8 mouse cellular contexts compared by ENCODE assay signal in the genomic region with DNA sequence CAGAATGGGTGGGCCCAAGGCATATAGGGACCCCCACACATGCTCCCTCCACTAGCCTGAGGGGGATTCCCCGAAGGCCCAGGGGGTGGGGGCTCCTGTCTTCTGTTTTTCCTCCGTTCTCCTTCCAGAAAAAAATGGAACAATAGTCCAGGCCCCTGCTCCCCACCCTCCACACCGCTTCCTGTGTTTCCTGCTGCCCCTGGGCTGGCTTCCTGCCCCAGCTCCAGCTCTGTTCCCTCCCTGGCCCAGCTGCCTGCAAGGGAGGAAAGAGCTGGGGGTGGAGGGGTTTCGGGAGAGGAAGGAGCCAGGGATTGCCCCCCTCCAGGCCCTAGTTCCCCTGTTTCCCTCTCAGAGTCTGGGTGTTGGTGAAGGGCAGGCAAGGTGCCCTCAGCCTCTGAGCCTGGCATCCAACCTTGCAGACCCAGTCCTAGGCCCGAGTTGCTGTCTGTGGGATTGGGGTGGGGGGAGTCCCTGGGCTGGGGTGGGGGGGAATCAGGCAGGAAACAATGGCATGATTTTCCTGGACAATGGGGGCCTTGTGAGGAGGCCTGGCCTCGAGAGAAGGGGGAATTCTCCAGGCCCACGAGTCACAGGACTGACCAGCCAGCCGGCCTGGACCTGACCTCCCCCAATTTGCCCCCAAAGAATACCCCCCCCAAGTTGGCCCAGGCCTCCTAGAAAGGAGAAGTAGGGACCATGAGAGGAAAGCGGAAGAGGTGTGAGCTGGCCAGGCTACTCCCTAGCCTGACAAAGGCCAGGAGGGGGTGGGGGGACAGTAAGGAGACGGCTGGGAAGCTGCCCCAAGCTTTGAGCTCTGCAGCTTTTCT. TPM values are rescaled to one million over a fixed set of nuclear protein-coding genes. Genes with fewer than 3 reads are reported as not detected.
DNase-seq lines count a peak whose midpoint lies in the region; ATAC-seq lines count a peak whose summit lies in the region.

No protein-coding gene starts in this region.

- H3K27me3 ChIP-seq in embryonic facial prominence, embryonic 11.5 days (ENCODE audit: control insufficient read depth, insufficient read depth, low read length): no peaks in the 10 kb centered on the region

- H3K4me1 ChIP-seq in embryonic facial prominence, embryonic 11.5 days (ENCODE audit: control insufficient read depth, insufficient read depth, low read length): peaks cover 14% of the 10 kb centered on the region

- 0 out of 2 replicates have a peak overlapping the region, but pooled peaks have one; percentile 28 for H3K27ac ChIP-seq in embryonic facial prominence, embryonic 11.5 days (replicated peaks; ENCODE audit: low read depth, low read length)

- peaks cover 13% of the 10 kb centered on the region for H3K36me3 ChIP-seq in embryonic facial prominence, embryonic 11.5 days (replicated peaks; ENCODE audit: control insufficient read depth, insufficient read depth, low read depth, low read length)

- H3K4me2 ChIP-seq in embryonic facial prominence, embryonic 11.5 days (ENCODE audit: low read depth, low read length): peak overlapping the region; percentile 71

- H3K9ac ChIP-seq in embryonic facial prominence, embryonic 11.5 days (replicated peaks; ENCODE audit: low read length): peak overlapping the region; percentile 47

- WGBS in embryonic facial prominence, embryonic 11.5 days: 42% methylated on average over 10 of the region's 10 CpGs

- H3K9me3 ChIP-seq in embryonic facial prominence, embryonic 11.5 days (replicated peaks; ENCODE audit: control insufficient read depth, low read length): no peaks in the 10 kb centered on the region

- intact Hi-C loops in heart, postnatal 10 days (cut with DNase I): loop anchor here (1.0 to 5.0 kb wide), 4 partner anchors 29 to 160 kb away; partner anchors contain the start of genes Scyl1 and Sipa1

- DNase-seq in MEL-GATA-1-ER (ENCODE audit: extremely low read depth, low read depth): peak; percentile 51
- no peak for DNase-seq in embryonic facial prominence, embryonic 11.5 days (ENCODE audit: low spot score)
- peak; percentile 79 to 80 for DNase-seq in heart, postnatal 10 days
- peak; percentile 77 to 79 for DNase-seq in kidney, postnatal 36 days
- no peak for DNase-seq in right cerebral cortex, postnatal 4 days

- no peak for ATAC-seq in embryonic facial prominence, embryonic 11.5 days (replicated peaks; ENCODE audit: insufficient number of reproducible peaks, low FRiP score, low TSS enrichment, low read depth)
- ATAC-seq in megakaryocyte, adult 5-6 weeks (ENCODE audit: poor library complexity, severe bottlenecking): peak; percentile 23
- no peak for ATAC-seq in inflammation-experienced regulatory T-cells, adult 6 months
- ATAC-seq in megakaryocyte progenitor cell, adult 5-6 weeks (replicated peaks; ENCODE audit: poor library complexity): no peak

- peak overlapping the region; percentile 71 for H3K4me3 ChIP-seq in embryonic facial prominence, embryonic 11.5 days (ENCODE audit: low read depth, low read length)

RNA-seq across cellular contexts. Expression of gene Pcnx3, which starts 3.6 kb away (rescaled TPM):
- polyA plus RNA-seq in embryonic facial prominence, embryonic 11.5 days (2014; fragmentation: Nextera tagmentation; extraction: Ambion mirVana): 17.5 and 22.0 TPM in 2 replicates
- 10 to 100 TPM; 34.7 to 37.9 TPM for total RNA-seq in heart, postnatal 10 days (2021)
- total RNA-seq in megakaryocyte, adult 5-6 weeks (2015): 25.9 and 33.1 TPM in 2 replicates
- total RNA-seq in megakaryocyte, adult 5-6 weeks (2017): 19.3 and 19.6 TPM in 2 replicates
- polyA plus RNA-seq in inflammation-experienced regulatory T-cells, adult 6 months (2017; shearing (Covaris generic)): 10 to 100 TPM; 14.8 to 26.0 (median 21.1) TPM
- total RNA-seq in megakaryocyte progenitor cell, adult 5-6 weeks (2015): 21.6 and 24.5 TPM in 2 replicates
- 15.6 and 15.7 TPM in 2 replicates for total RNA-seq in megakaryocyte progenitor cell, adult 5-6 weeks (2017)

RNA-seq across cellular contexts. Expression of gene Map3k11, which starts 3.8 kb away (rescaled TPM):
- 13.1 and 14.6 TPM in 2 replicates for polyA plus RNA-seq in embryonic facial prominence, embryonic 11.5 days (2014; fragmentation: Nextera tagmentation; extraction: Ambion mirVana)
- 10 to 100 TPM; 41.3 to 47.8 TPM for total RNA-seq in heart, postnatal 10 days (2021)
- 30.3 and 35.3 TPM in 2 replicates for total RNA-seq in megakaryocyte, adult 5-6 weeks (2015)
- 39.8 and 50.8 TPM in 2 replicates for total RNA-seq in megakaryocyte, adult 5-6 weeks (2017)
- polyA plus RNA-seq in inflammation-experienced regulatory T-cells, adult 6 months (2017; shearing (Covaris generic)): 1 to 10 TPM; 6.6 to 8.7 (median 7.8) TPM
- 13.0 and 16.1 TPM in 2 replicates for total RNA-seq in megakaryocyte progenitor cell, adult 5-6 weeks (2015)
- total RNA-seq in megakaryocyte progenitor cell, adult 5-6 weeks (2017): 19.2 and 22.9 TPM in 2 replicates

RNA-seq across cellular contexts. Expression of gene Kcnk7, which starts 11.9 kb away (rescaled TPM):
- not detected in 2 replicates for polyA plus RNA-seq in embryonic facial prominence, embryonic 11.5 days (2014; fragmentation: Nextera tagmentation; extraction: Ambion mirVana)
- not detected for total RNA-seq in heart, postnatal 10 days (2021)
- total RNA-seq in megakaryocyte, adult 5-6 weeks (2015): not detected in 2 replicates
- not detected in 2 replicates for total RNA-seq in megakaryocyte, adult 5-6 weeks (2017)
- 1 to 10 TPM; 1.5 to 5.7 (median 2.6) TPM for polyA plus RNA-seq in inflammation-experienced regulatory T-cells, adult 6 months (2017; shearing (Covaris generic))
- total RNA-seq in megakaryocyte progenitor cell, adult 5-6 weeks (2015): not detected in 2 replicates
- total RNA-seq in megakaryocyte progenitor cell, adult 5-6 weeks (2017): 0.14 TPM in 1 of 2 replicates, not detected in the other

RNA-seq across cellular contexts. Expression of gene Sipa1, which starts 28.8 kb away (rescaled TPM):
- 12.4 and 13.2 TPM in 2 replicates for polyA plus RNA-seq in embryonic facial prominence, embryonic 11.5 days (2014; fragmentation: Nextera tagmentation; extraction: Ambion mirVana)
- 10 to 100 TPM; 44.2 to 49.6 TPM for total RNA-seq in heart, postnatal 10 days (2021)
- 50.8 and 65.8 TPM in 2 replicates for total RNA-seq in megakaryocyte, adult 5-6 weeks (2015)
- 50.1 and 78.7 TPM in 2 replicates for total RNA-seq in megakaryocyte, adult 5-6 weeks (2017)
- 10 to 100 TPM; 23.3 to 28.7 (median 25.0) TPM for polyA plus RNA-seq in inflammation-experienced regulatory T-cells, adult 6 months (2017; shearing (Covaris generic))
- total RNA-seq in megakaryocyte progenitor cell, adult 5-6 weeks (2015): 16.4 and 24.2 TPM in 2 replicates
- total RNA-seq in megakaryocyte progenitor cell, adult 5-6 weeks (2017): 19.2 and 24.0 TPM in 2 replicates

RNA-seq across cellular contexts. Expression of gene Ehbp1l1, which starts 33.8 kb away (rescaled TPM):
- 4.5 and 5.5 TPM in 2 replicates for polyA plus RNA-seq in embryonic facial prominence, embryonic 11.5 days (2014; fragmentation: Nextera tagmentation; extraction: Ambion mirVana)
- 100 to 1,000 TPM; 154 to 161 TPM for total RNA-seq in heart, postnatal 10 days (2021)
- 30.8 and 31.0 TPM in 2 replicates for total RNA-seq in megakaryocyte, adult 5-6 weeks (2015)
- total RNA-seq in megakaryocyte, adult 5-6 weeks (2017): 118 and 119 TPM in 2 replicates
- polyA plus RNA-seq in inflammation-experienced regulatory T-cells, adult 6 months (2017; shearing (Covaris generic)): 10 to 100 TPM; 12.5 to 43.4 (median 19.4) TPM
- total RNA-seq in megakaryocyte progenitor cell, adult 5-6 weeks (2015): 7.9 and 8.1 TPM in 2 replicates
- 27.2 and 30.3 TPM in 2 replicates for total RNA-seq in megakaryocyte progenitor cell, adult 5-6 weeks (2017)

Comparison
In these comparisons a context has a peak if more than half of its experiments do, and no peak if none do; other contexts are left out.
1. DNase-seq: peak in MEL-GATA-1-ER (single experiment), heart, postnatal 10 days (2 of 2) and kidney, postnatal 36 days (2 of 2); none in embryonic facial prominence, embryonic 11.5 days (single experiment) and right cerebral cortex, postnatal 4 days (single experiment).